Mouse (Mus musculus): ENCODE measurements around the gene Lnx2. TPM values are rescaled to one million over a fixed set of nuclear protein-coding genes. Genes with fewer than 3 reads are reported as not detected.

The Lnx2 gene
- polyA plus RNA-seq, 1 experiment from 2014 or later, result 10.2 TPM

DNA sequence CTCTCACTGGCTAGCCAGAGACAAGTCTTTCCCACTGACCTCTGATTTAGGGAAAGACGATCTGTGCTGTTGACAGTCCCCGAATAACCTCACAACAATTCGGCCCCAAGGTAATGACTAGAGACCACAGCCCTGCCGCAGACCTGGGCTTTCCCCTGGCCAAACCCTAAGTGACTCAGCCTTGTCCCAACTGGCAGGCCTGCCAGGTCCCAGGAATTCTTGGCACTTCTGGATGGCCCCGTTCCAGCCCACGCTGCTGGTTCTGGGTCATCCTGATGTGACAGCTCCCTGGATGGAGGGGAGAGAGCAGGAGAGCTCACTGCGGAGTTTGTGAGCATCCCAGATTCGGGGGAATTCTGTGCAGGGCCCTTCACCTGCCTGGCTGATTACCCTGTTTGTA is 82.9 kb downstream of the Lnx2 start:
- H3K9me3 ChIP-seq (ENCODE audit: control insufficient read depth), result no peaks in the 10 kb centered on the region
- H3K4me3 ChIP-seq (ENCODE audit: low read depth, low read length), result no peak overlapping the region
- no peak for ATAC-seq
- no peak overlapping the region for H3K9ac ChIP-seq (ENCODE audit: low read depth, low read length)
- H3K4me1 ChIP-seq (replicated peaks; ENCODE audit: control insufficient read depth, insufficient read depth, low read length), result no peaks in the 10 kb centered on the region
- no peak overlapping the region for H3K27ac ChIP-seq (ENCODE audit: low read depth, low read length)
- H3K4me2 ChIP-seq (replicated peaks; ENCODE audit: low read depth), result no peak overlapping the region
- no peak for TF ChIP-seq CTCF (IDR thresholded peaks at IDR 0.05; ENCODE audit: low read depth)
- WGBS, result 61% methylated on average over 8 of the region's 8 CpGs
- H3K27me3 ChIP-seq (replicated peaks; ENCODE audit: control insufficient read depth, insufficient read depth, low read length), result no peaks in the 10 kb centered on the region
- H3K36me3 ChIP-seq (ENCODE audit: control insufficient read depth, insufficient read depth), result no peaks in the 10 kb centered on the region

GRCm38 (mm10) chr5:146989051-146989450 is 87.3 kb downstream of the Lnx2 start:
- Histone ChIP-seq H3K4me2 (replicated peaks; ENCODE audit: low read depth) (no peak overlapping the region), H3K9ac (ENCODE audit: low read depth, low read length) (no peak overlapping the region), H3K27me3 (replicated peaks; ENCODE audit: control insufficient read depth, insufficient read depth, low read length) (no peaks in the 10 kb centered on the region; the same call in 1 of the 2 replicates), H3K9me3 (ENCODE audit: control insufficient read depth) (no peaks in the 10 kb centered on the region), H3K36me3 (ENCODE audit: control insufficient read depth, insufficient read depth) (no peaks in the 10 kb centered on the region), H3K27ac (ENCODE audit: low read depth, low read length) (no peak overlapping the region), H3K4me3 (ENCODE audit: low read depth, low read length) (no peak overlapping the region), H3K4me1 (replicated peaks; ENCODE audit: control insufficient read depth, insufficient read depth, low read length) (no peaks in the 10 kb centered on the region)
- TF ChIP-seq CTCF (IDR thresholded peaks at IDR 0.05; ENCODE audit: low read depth), result no peak
- WGBS, result 62% methylated on average over 5 of the region's 5 CpGs
- ATAC-seq, result no peak

DNA sequence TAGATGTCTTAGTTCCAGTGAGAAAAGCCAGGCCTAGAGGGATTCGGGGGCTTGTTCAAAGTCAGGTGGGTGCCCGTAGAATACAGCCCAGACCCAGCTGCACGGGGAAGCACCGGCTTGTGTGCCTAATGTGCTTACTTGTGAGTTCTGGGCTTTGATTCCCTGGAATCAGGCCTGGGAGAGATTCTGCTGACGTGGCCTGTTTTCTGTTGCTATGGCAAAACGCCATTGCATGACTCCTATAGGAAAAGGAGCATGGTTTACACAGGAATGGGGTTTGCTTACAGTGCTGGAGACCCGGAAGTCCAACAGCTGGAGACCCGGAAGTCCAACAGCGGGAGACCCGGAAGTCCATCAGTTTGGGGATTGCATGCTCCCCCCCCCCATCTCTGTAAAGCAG is 88.8 kb downstream of the Lnx2 start:
- H3K27me3 ChIP-seq (replicated peaks; ENCODE audit: control insufficient read depth, insufficient read depth, low read length), result no peaks in the 10 kb centered on the region; the same call in 1 of the 2 replicates
- no peaks in the 10 kb centered on the region for H3K9me3 ChIP-seq (ENCODE audit: control insufficient read depth)
- no peaks in the 10 kb centered on the region for H3K36me3 ChIP-seq (ENCODE audit: control insufficient read depth, insufficient read depth)
- H3K4me2 ChIP-seq (replicated peaks; ENCODE audit: low read depth), result no peak overlapping the region
- H3K4me1 ChIP-seq (replicated peaks; ENCODE audit: control insufficient read depth, insufficient read depth, low read length), result no peaks in the 10 kb centered on the region
- WGBS, result 79% methylated on average over 10 of the region's 10 CpGs
- no peak overlapping the region for H3K4me3 ChIP-seq (ENCODE audit: low read depth, low read length)
- no peak overlapping the region for H3K9ac ChIP-seq (ENCODE audit: low read depth, low read length)
- no peak for TF ChIP-seq CTCF (IDR thresholded peaks at IDR 0.05; ENCODE audit: low read depth)
- no peak for ATAC-seq
- H3K27ac ChIP-seq (ENCODE audit: low read depth, low read length), result no peak overlapping the region

GRCm38 (mm10) chr5:146985725-146986433 is 90.5 kb downstream of the Lnx2 start:
- WGBS, result 73% methylated on average over 21 of the region's 21 CpGs
- Histone ChIP-seq H3K4me2 (replicated peaks; ENCODE audit: low read depth) (no peak overlapping the region), H3K4me1 (replicated peaks; ENCODE audit: control insufficient read depth, insufficient read depth, low read length) (no peaks in the 10 kb centered on the region), H3K27me3 (replicated peaks; ENCODE audit: control insufficient read depth, insufficient read depth, low read length) (no peaks in the 10 kb centered on the region; the same call in 1 of the 2 replicates), H3K4me3 (ENCODE audit: low read depth, low read length) (no peak overlapping the region), H3K36me3 (ENCODE audit: control insufficient read depth, insufficient read depth) (no peaks in the 10 kb centered on the region), H3K27ac (ENCODE audit: low read depth, low read length) (no peak overlapping the region), H3K9ac (ENCODE audit: low read depth, low read length) (no peak overlapping the region), H3K9me3 (ENCODE audit: control insufficient read depth) (no peaks in the 10 kb centered on the region)
- ATAC-seq, result no peak
- no peak for TF ChIP-seq CTCF (IDR thresholded peaks at IDR 0.05; ENCODE audit: low read depth)

- no peaks in the 10 kb centered on the region for H3K9me3 ChIP-seq (ENCODE audit: control insufficient read depth)
- WGBS, result 4% methylated on average over 8 of the region's 8 CpGs
- no peak overlapping the region for H3K4me2 ChIP-seq (replicated peaks; ENCODE audit: low read depth)
- H3K9ac ChIP-seq (ENCODE audit: low read depth, low read length), result no peak overlapping the region
- H3K27ac ChIP-seq (ENCODE audit: low read depth, low read length), result no peak overlapping the region
- no peaks in the 10 kb centered on the region for H3K4me1 ChIP-seq (replicated peaks; ENCODE audit: control insufficient read depth, insufficient read depth, low read length)
- TF ChIP-seq CTCF (IDR thresholded peaks at IDR 0.05; ENCODE audit: low read depth), result peak; percentile 88
- no peak overlapping the region for H3K4me3 ChIP-seq (ENCODE audit: low read depth, low read length)
- ATAC-seq, result no peak
- no peaks in the 10 kb centered on the region; the same call in 1 of the 2 replicates for H3K27me3 ChIP-seq (replicated peaks; ENCODE audit: control insufficient read depth, insufficient read depth, low read length)
- H3K36me3 ChIP-seq (ENCODE audit: control insufficient read depth, insufficient read depth), result no peaks in the 10 kb centered on the region
Measured at GRCm38 (mm10) chr5:146983216-146983615, 93.2 kb downstream of the Lnx2 start.

DNA sequence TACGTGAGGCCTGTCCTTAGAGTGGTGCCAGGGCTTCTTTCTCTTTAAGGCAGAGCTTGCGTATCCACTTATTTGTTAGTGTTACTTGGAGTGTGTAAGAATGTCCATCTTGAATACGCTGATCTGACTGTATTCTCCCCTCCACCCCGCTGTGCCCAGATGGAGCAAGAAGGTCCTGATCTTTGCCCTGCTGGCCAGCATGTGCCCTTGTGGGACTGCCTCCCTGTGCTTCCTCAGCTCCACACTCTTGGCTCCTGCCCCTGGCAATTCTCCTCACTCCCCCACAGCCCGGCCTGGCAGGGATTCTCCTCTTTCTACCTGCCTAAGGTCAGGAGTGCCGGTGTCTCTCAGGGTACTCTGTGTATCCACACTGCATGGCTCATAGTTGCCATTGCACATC is 95.0 kb downstream of the Lnx2 start:
- 84% methylated on average over 6 of the region's 6 CpGs for WGBS
- TF ChIP-seq CTCF (IDR thresholded peaks at IDR 0.05; ENCODE audit: low read depth), result no peak

More for the DNA sequence above, 95.0 kb downstream of the Lnx2 start:
- Histone ChIP-seq H3K9me3 (ENCODE audit: control insufficient read depth) (no peaks in the 10 kb centered on the region), H3K27me3 (replicated peaks; ENCODE audit: control insufficient read depth, insufficient read depth, low read length) (no peaks in the 10 kb centered on the region; the same call in 1 of the 2 replicates), H3K9ac (ENCODE audit: low read depth, low read length) (no peak overlapping the region), H3K4me2 (replicated peaks; ENCODE audit: low read depth) (no peak overlapping the region), H3K4me1 (replicated peaks; ENCODE audit: control insufficient read depth, insufficient read depth, low read length) (no peaks in the 10 kb centered on the region), H3K4me3 (ENCODE audit: low read depth, low read length) (no peak overlapping the region), H3K36me3 (ENCODE audit: control insufficient read depth, insufficient read depth) (no peaks in the 10 kb centered on the region), H3K27ac (ENCODE audit: low read depth, low read length) (no peak overlapping the region)
- no peak for ATAC-seq

Data from intestine, postnatal 0 days (tissue).